Mouse (Mus musculus) urinary bladder, adult 18-20 months (tissue): ENCODE data around the gene Tagln.

Experiments used
- DNase-seq, 2 experiments: peaks; one replicate each; pipeline ENCODE4 v3.0.0; 2022; ENCODE audit warnings: low spot score in 2 of 2, mixed read lengths in 2 of 2

Tagln gene

DNA sequence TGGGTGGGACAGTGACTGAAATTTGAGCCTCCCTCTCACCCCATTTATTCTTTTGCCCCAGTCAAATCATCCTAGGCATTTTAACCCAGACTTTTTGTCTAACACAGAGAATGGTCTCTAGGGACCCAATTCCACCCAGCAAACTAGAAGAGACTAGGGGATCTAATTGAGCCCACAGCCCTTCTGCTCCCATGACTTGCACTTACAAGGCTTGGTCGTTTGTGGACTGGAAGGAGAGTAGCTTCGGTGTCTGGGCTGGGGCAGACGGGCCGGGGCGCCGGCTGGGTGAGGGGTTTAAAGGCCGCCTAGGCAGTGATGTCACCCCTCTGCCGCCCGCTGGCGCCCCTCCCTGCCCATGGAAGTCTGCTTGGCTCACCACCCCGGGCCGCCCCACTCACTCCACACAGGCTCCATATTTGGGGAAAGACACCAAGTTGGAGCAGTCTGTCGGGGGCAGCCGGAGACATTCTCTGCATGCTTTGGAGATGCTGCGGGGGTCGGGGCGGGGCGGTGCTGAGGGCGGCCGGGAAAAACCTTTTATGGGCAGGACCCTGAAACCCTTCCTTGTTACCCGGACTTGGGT lies at the start of gene Tagln:
Gene Tagln, minus strand, starts transcription at position 431 of the 583 bp plus-strand sequence.
- DNase-seq: no peak

DNA sequence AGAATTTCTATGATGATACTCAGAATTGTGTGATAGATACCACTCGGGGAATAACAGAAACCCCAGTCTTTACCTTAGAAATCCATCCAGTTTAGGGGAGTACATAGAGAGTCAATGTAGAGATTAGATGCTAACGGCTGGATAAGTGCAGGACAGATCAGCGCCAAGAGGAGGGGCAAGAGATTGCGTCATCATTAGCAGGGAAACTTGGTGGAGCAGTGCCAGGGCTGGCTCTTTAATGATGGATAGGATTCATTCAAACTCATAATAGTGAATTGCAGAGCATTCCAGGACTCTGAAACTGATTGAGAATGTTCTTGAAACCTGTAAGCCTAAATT lies 49.3 kb upstream of the Tagln start:
- DNase-seq: peak; percentile 34 to 39

DNA sequence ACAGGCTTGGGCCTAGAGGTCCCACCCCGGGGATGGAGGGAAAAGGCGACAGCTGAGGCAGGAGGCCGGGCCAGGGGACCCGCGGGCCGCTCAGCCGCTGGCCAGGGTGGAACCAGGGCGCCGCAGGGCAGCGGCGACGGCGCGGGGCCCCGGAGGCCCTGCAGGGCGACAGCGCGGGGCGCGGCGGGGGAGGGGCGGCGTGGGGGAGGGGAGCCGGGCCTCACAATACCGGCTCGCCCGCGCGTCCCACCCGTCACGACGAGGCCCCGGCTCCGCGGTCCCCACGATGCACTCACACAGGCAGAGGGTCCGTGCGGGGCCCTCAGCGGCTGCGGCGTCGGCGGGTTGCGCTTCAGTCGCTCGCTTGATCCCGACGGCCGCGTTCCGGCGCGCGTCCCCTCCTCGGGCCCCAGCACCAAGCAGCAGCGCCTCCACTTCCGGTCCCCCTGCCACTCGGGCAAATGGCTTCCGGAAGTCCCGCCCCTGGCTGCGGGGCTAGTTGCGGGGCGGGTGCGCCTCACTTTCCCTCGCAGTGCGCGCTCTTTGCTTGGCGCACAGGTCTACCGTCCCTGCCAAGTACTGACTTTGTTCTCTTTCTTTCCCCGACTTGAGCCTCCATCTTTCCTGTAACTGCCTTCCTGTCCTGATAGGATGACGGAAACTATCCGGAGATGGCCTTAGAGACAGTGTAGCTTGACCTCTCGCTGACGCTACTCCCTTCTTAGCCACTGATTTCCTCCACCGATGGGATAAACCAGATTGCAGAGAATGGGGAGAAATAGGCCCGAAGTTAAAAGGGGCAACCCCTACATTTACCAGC lies 48.8 kb upstream of the Tagln start:
- peak; percentile 82 to 85 for DNase-seq

GRCm38 (mm10) chr9:45983676-45984408 lies 48.0 kb upstream of the Tagln start:
- DNase-seq: peak in 1 of 2 experiments; percentile 28

GRCm38 (mm10) chr9:45981331-45981730 lies 45.5 kb upstream of the Tagln start:
- no peak for DNase-seq

GRCm38 (mm10) chr9:45980611-45981010 lies 44.8 kb upstream of the Tagln start:
- no peak for DNase-seq

- DNase-seq: no peak
Observed at GRCm38 (mm10) chr9:45979778-45980177, 43.9 kb upstream of the Tagln start.

DNA sequence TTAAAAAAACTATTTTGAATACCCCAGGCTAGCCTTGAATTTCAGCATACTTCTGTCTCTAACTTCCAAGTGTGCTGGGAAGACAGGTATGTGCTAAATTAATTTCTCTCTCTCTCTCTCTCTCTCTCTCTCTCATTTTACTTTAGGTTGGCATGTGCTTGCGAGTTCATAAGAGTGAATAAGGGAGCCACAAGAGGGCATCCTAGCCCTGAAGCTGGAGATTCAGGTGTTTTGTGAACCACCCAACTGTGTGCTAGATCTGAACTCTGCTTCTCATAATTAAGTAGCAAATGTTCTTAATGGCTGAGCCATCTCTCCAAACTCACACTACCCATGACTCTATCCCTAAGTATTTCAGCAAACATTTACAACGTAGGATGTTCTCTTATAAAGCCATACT lies 41.0 kb upstream of the Tagln start:
- DNase-seq: no peak

DNA sequence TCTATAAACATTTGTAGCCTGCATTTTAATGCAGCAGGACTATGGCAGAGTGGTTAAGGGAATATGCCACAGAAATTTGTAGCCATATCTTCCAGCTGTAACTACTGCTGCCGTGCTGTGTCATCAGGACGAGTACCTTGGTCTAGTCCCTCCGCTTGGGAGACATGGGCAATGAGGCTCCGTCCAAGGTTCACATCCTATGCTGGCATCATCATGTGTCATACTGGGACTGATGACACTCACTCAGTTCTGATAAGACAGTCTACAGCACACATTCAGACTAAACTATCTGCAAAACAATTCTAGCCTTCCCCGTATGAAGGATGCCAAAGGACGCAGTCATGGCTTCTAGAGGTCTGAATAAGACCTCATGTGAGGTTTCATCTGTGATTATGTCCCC lies 27.7 kb upstream of the Tagln start:
- no peak for DNase-seq

DNA sequence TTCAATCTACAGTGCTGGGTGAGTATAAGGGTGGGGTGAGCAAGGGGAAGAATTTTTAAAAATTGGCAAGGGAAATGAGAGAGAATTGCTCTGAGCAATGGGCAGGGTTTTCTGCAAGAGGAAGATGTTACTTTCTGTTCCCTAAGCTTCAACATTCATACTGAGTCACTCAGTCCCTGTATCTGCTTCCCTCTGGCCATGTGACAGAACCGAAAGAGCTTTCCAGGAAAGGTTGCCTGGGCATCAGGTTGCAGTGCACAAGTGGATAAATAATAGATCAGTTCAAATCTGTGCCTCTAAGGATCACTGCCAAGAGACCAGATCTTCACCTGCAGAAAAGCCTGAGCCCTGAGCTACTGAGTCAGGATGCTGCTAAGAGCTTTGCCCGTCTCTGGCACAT lies 26.0 kb upstream of the Tagln start:
- no peak for DNase-seq

DNA sequence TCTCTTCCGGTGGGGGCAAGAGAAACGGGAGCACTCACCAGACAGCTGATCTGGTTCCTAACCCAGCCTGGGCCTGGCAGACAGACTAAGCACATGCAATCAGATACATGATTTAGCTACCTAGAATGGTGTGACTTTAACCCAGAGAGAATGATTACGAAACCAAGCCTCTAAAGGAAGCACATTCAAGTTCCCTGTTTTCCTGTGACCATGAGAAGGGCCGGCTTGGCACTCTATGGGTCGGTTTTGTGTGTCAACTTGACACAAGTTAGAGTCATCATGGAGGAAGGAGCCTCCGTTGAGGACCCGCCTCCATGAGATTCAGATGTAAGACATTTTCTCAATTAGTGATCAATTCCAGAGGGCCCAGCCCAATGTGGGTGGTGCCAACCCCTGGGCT lies 23.8 kb upstream of the Tagln start:
- DNase-seq: no peak

DNA sequence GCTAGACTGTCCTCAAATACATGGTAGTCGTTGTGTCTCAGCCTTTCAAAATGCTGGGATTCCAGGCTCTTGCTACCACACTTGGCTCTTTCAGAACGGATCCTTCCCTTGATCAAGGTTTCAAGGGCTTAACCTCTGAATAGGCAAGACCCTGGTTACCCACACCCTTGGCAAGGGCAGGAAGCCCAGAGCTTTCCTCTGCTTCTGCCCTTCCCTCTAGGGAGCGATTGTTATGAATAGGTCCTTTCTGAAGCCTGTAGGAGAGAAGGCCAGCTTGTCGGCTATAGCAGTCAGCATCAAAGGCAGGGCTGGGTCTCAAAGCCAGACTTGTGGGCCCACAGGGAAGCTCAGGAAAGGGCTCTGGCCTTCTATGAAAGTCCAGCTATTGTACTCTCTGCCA lies 23.0 kb upstream of the Tagln start:
- no peak for DNase-seq

DNA sequence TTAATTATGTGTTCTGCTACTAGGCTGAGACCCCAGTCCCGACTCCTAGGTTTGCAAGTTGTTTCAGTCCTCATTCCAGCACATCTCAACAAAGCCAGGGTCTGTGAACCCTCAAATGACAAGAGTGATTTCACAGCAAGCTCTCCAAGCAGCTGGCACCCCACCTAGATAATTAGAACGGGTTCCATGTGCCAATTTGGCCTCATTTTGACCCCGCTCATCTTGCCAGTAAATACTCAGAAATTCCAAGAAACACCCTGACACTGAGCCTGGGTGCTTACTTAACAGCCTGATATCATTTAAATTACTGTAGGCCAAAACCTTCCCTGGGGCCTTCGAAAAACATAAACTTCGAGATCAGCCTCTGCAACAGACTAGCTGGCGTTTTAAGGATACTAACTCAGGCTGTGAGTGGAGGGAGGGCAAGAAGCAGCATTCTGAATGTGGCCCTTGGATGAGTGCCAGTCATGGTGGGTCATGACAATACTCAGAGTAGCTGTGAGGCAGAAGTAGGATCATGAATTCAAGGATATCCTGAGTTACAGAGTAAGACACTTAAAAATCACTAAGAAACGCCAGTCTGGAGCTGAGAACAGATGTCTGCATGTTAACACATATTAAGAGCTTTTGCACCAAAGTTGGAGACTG lies 22.3 kb upstream of the Tagln start:
- no peak for DNase-seq

GRCm38 (mm10) chr9:45955107-45955963 lies 19.5 kb upstream of the Tagln start, which contains the start of gene Sidt2:
Sidt2 (minus strand) TSS chr9:45955258.
- DNase-seq: peak in 1 of 2 experiments; percentile 84

DNA sequence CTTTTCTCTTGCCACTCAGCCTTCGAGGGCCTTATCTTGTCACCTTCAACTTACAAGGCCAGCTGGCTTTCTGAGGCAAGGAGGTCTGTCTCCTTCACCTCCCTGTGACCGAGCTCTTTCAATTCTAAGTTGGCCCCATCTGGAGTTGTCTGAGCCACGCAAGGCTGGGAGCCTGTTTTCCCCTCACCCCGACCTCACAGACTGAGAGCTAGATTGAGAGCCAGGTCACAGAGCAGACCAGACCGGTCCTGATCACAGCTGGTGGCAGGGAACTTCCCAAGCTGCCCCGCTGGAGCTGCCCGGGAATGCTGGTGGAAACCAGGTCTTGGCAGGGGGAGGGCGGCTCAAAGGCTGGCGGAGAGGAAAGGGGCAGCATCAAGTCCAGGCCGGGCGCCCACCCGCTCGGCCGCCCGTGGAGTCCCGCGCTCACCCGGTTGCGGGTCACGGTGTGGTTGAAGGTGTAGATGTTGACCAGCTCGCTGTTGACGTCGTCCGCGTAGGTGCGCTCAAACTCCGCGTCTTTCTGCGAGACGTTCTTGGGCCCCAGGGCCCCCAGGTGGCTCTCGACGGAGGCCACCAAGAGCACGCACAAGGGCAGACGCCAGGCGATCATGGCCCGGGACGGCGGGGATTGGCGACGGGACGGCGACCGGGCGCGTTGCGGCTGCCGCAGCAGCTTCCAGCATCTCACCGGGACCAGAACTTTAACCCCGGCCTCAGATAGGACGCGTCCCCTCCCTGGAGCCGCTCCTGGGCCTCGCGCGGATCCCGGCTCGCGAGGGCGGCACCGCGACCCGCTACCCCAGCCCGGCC lies 18.6 kb upstream of the Tagln start:
- peak in 1 of 2 experiments; percentile 84 for DNase-seq

- peak in 1 of 2 experiments; percentile 31 for DNase-seq
Observed at GRCm38 (mm10) chr9:45953511-45954293, 17.8 kb upstream of the Tagln start.

DNA sequence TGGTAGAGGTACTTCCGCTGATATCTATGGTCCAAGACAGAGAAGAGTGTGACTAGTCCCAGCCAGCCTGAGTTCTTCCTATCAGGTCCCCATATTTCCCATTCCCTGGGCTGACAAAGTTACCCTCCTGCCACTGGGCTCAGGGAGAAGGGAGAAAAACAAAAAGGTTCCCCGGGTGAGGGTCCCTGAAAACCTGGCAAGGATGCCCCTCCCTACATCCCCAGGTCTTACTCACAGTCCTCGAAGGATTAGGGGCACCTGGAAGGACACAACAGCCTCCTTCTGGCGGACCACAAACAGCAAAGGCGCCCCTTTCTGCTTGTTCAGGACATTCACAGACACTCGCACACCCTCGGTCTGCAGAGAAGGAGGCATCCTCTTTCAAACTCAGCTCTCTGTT lies 17.0 kb upstream of the Tagln start:
- DNase-seq: no peak

GRCm38 (mm10) chr9:45952057-45952456 lies 16.2 kb upstream of the Tagln start:
- no peak for DNase-seq

- no peak for DNase-seq
Observed at GRCm38 (mm10) chr9:45946872-45947183, 11.0 kb upstream of the Tagln start.
